Mouse (Mus musculus): ENCODE results near the gene Sspn.

The Sspn gene

DNA sequence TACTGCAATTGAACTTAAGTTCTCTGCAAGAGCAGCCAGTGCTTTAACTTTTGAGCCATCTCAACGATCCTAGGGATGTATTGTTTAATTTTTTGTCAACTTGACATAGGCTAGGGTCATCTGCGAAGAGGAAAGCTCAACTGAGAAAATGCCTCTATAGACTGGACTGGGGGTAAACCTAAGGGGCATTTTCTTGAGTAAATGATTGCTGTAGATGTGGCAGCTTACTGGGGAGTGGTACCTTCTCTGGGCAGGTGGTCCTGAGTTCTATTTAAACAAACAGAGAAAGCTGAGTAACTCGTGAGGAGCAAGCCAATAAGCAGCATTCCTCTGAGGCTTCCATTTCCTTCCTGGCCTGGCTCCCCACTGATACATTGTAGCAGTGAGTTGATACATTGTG, at the start of gene Sspn:
TSS of gene Sspn (plus strand) at position 301 of the 400 bp plus-strand sequence.
- no peak for TF ChIP-seq GATA4 (IDR thresholded peaks at IDR 0.05; ENCODE audit: insufficient replicate concordance, low read length)

- TF ChIP-seq GATA4 (IDR thresholded peaks at IDR 0.05; ENCODE audit: insufficient replicate concordance, low read length), result no peak
These were observed 48.4 kb upstream of the Sspn start for GRCm38 (mm10) chr6:145883010-145883409.

- TF ChIP-seq GATA4 (IDR thresholded peaks at IDR 0.05; ENCODE audit: insufficient replicate concordance, low read length), result no peak
These were observed 47.8 kb upstream of the Sspn start for GRCm38 (mm10) chr6:145883668-145884067.

DNA sequence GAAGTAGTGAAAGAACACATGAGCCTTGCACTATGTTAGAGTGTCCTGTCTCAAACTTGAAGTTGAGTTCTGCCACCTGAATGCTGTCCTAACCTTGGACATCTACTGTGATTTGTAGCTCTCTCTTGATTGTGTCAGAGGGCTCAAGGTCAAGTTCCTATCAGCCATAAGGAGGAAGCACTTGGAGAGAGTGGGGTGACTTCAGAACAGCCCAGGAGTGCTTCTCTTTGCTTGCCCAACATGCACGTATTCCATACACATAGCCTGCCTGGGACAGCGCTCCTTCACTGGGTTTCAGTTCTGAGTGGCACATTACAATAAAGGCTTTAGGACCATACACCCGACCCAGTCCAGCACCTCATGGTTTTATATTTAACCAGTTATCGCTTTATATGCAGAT, 46.4 kb upstream of the Sspn start:
- no peak for TF ChIP-seq GATA4 (IDR thresholded peaks at IDR 0.05; ENCODE audit: insufficient replicate concordance, low read length)

DNA sequence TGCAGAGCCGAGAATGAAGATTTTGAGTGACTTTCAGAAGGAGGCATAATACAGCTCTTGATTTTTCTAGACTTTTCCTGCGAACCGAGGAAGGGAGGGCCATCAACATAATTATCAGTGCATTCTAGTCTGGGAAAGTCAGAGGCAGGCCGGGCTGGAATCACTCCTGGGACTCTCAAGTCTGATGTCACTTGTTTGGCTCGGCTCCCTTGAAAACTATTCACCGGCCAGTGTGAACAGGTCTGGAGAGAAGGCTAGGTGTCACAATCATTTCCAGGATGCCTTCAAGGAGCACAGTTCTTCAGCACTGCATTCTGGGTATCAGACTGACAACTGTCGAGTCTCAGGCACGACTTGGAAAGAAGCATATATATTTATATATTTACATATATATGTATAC, 45.2 kb upstream of the Sspn start:
- TF ChIP-seq GATA4 (IDR thresholded peaks at IDR 0.05; ENCODE audit: insufficient replicate concordance, low read length), result no peak

DNA sequence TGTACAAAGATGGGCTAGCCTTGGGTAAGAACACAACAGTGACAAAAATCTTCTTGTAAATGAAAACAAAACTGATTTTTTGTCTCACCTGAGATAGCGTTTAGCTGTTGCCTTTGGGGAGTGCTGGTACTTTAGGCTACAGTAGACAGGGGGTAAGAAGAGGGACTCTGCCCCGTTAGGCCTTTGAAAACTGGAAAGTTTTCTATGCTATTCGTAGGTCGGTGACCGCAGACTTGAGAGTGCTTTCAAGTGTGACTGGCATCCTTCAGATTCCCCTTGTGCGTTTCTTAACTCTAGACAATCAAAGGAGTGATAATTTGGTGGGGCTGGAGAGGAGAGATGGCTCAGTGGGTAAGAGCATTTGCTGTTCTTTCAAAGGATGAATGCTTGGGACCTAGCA, 43.7 kb upstream of the Sspn start:
- no peak for TF ChIP-seq GATA4 (IDR thresholded peaks at IDR 0.05; ENCODE audit: insufficient replicate concordance, low read length)

DNA sequence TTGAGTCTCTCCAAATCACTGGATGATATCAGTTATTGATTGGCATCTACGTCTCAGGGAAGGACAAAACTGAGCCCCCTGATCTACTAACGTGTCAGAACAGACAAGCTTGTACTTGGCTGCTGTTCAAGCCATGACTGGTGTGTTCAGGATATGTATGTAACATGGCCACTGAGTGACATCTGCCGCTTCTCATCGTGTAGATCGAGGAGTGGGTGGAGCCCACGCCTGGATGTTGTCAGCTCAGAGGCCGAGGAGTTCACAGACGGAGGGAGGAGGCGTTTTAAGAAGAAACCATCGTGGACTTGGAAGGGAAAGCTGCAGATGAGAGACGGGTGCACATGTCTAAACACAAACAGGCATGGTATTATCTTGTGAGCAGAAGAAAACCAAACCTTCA, 39.5 kb upstream of the Sspn start:
- TF ChIP-seq GATA4 (IDR thresholded peaks at IDR 0.05; ENCODE audit: insufficient replicate concordance, low read length), result no peak

DNA sequence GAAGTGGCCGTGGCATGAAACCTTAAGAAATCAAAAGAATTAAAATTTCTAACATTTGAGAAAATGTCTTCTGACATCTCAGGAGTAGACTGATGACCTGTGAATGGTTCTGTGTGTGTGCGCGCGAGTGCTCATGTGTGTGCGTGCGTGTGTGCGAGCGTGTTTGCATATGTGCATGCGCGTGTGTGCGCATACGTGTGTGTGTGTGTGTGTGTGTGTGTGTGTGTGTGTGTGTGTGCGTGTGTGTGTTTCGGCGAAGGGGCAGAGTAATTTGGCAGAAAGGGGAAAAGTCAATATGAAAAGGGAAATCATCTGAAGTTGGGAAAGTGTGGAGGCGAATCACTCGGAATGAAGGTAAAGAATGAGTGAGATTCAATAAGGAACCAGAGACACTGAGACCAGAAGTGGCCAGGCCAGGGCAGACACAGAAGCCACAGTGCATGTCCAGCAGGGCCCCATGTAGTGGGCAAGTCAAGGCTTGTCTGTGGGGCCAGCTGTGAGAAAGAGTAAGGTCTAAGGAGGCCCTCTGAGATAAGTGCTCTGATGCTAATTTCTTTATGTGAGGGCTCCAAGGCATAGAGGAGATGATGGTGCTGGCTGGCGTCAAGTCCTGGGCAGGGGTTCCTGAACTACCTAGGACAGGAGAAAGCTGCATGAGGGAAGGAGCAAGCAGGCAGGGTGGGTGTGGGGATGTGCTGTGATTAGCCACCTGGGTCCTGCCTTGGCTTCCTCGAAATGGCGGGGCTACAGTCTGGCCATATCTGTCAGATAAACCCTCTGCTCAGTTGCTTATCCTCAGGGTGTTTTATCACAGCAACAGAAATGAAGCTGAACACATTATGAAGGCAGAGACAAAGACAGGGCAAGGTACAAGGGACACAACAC, 38.8 kb upstream of the Sspn start:
- TF ChIP-seq GATA4 (IDR thresholded peaks at IDR 0.05; ENCODE audit: insufficient replicate concordance, low read length), result no peak

- no peak for TF ChIP-seq GATA4 (IDR thresholded peaks at IDR 0.05; ENCODE audit: insufficient replicate concordance, low read length)
These were observed 37.9 kb upstream of the Sspn start for GRCm38 (mm10) chr6:145893366-145894021.

DNA sequence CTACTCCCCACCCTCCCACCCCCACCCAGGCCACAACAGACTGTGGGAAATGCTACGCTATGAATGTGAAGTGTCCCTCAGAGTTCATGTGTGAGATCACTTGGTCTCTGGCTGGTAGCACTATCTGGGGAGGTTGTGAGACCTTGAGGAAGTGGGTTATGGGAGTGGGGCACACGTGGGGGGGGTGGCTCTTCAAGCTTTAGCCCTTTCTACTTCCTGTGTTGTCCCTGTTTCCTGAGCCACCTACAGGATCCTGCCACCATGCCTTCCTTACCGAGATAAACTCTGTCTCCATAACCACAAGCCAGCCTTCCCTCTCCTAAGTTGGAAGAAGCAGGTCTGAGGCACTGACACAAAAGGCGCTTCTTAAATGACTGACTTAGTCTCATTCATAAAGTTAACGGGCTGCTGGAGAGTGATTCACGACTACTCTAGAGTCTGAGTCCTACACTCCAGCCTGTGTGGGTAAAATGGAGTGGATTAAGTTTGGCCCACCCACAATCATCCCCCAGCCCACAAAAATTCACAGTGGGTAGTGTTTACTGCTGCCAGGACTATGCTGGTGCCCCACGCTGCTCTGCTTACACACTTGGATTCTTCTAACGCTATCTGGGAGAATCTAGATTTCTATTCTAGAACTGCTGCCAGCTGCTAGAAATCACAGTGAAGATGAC, 36.6 kb upstream of the Sspn start:
- no peak for TF ChIP-seq GATA4 (IDR thresholded peaks at IDR 0.05; ENCODE audit: insufficient replicate concordance, low read length)

DNA sequence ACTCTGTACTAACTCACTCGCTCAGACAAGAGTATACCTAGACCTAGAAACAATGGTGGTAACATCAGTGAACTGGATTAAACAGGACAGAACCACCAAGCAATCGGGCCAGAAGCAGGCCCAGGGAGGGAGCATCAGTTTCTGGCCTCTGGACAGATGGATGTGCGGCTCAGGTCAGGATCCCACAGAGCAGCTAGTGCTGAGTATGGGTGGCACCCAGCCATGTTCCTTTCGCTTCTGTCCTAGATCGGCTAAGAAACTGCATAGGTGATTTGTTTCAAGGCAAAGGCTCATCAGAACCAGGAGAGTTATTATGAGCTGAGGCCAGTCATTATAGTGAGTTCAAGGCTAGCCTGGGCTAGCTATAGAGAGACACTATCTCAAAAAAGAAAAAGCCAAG, 27.3 kb upstream of the Sspn start:
- no peak for TF ChIP-seq GATA4 (IDR thresholded peaks at IDR 0.05; ENCODE audit: insufficient replicate concordance, low read length)

GRCm38 (mm10) chr6:145904616-145905015, 26.8 kb upstream of the Sspn start:
- TF ChIP-seq GATA4 (IDR thresholded peaks at IDR 0.05; ENCODE audit: insufficient replicate concordance, low read length), result no peak

DNA sequence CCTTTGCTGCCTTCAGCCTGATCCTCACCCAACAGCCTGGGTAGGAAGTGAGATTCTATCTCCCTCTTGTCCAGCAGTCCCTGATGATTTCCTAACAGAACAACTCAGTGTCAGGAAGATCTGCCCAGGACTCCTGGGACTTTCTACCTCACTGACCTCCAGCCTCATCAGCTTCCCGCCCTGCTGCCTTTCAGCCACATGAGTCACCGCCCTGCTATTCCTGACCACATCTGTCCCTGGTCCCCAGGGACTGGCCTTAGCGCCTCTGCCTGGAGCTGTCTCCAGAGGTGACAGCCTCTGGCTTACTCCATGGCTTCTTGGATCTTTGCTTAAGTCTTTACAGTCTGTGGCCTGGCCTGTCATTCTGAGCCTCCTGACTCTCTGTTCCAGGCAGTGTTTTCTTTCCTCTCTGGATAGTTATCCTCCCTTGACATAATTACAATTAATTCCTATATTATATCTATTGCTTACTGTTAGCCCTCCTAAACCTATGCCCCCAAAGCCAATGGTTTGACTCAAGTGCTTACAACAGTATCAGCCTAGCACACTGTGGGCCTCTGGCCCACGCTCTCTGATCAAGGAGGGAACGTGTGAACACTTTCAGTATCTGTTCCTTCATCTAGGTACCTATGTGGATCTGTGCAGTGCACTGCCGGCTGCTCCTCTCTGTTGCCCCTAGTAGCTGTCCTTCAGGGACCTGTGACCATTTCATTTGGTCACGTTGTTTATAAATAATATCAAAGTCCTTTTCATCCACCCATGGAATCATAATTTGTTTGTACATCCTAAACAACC, 25.1 kb upstream of the Sspn start:
- TF ChIP-seq GATA4 (IDR thresholded peaks at IDR 0.05; ENCODE audit: insufficient replicate concordance, low read length), result no peak

DNA sequence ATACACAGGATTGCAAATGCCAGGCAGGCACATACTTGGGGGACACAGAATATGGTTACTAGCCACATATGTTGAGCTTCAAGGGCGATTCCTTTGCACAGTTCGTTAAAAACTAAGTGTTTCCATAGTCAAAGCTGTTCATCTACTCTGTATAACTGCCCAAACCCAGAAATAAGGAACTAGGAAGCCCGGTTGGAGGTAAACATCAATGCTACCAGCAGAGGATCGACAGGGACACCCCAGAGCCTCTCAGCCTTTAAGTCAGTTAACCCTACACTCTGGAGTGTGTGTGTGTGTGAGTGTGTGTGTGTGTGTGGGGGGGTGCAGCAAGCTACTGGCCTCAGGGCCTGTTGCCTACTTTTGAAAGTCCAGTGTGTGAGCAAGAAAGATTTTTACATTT, 21.5 kb upstream of the Sspn start:
- no peak for TF ChIP-seq GATA4 (IDR thresholded peaks at IDR 0.05; ENCODE audit: insufficient replicate concordance, low read length)

Measured in liver, adult (tissue).